Mouse (Mus musculus) forebrain, embryonic 16.5 days (tissue): ENCODE measurements around the gene Ly6g6f. TPM values are rescaled to one million over a fixed set of nuclear protein-coding genes. Genes with fewer than 3 reads are reported as not detected.
"Not testable (repeated sequence)": the region's sequence is repeated elsewhere in the genome, so short reads cannot be mapped to it uniquely, and the experiment has no call there.

Experiments
- ATAC-seq: fragments of 200-750 bp; cut with Nextera tagmentation; 2 replicates; pipeline ENCODE4 v1.8.0; 2017; ENCODE audit warnings: mild to moderate bottlenecking, moderate library complexity
- H3K27ac ChIP-seq: fragments of 300-500 bp; sonication (generic); 2 replicates; pipeline ENCODE4 v1.5.1; 2014; ENCODE audit warnings: low read length, control low read depth
- H3K27me3 ChIP-seq: fragments of 300-500 bp; sonication (generic); replicated peaks from 2 replicates; pipeline ENCODE4 v1.6.1; 2014; ENCODE audit warnings: low read length; ENCODE audit not compliant: control insufficient read depth, insufficient read depth
- H3K36me3 ChIP-seq: fragments of 300-500 bp; sonication (generic); 2 replicates; pipeline ENCODE4 v1.6.1; 2014; ENCODE audit not compliant: control insufficient read depth, insufficient read depth
- H3K4me1 ChIP-seq: fragments of 300-500 bp; sonication (generic); replicated peaks from 2 replicates; pipeline ENCODE4 v1.6.1; 2014; ENCODE audit warnings: low read length; ENCODE audit not compliant: control insufficient read depth, insufficient read depth
- H3K4me2 ChIP-seq: fragments of 300-500 bp; sonication (generic); 2 replicates; pipeline ENCODE4 v1.6.1; 2014; ENCODE audit warnings: mild to moderate bottlenecking, low read length, control low read depth
- H3K4me3 ChIP-seq: fragments of 300-500 bp; sonication (generic); replicated peaks from 2 replicates; pipeline ENCODE4 v1.5.1; 2014; ENCODE audit warnings: mild to moderate bottlenecking, low read length, control low read depth
- H3K9ac ChIP-seq: fragments of 300-500 bp; sonication (generic); replicated peaks from 2 replicates; pipeline ENCODE4 v1.6.1; 2014; ENCODE audit warnings: low read depth, low read length, control low read depth
- H3K9me3 ChIP-seq: fragments of 300-500 bp; sonication (generic); 2 replicates; pipeline ENCODE4 v1.6.1; 2016; ENCODE audit warnings: low read length; ENCODE audit not compliant: control insufficient read depth
- WGBS: fragments of 180-500 bp; shearing (Covaris S2); extraction: QIAGEN DNeasy Blood & Tissue Kit; methylation state at CpG from one replicate; pipeline ENCODE4 v1.1.7; 2014; 5-methylcytosine and 5-hydroxymethylcytosine counted together
- polyA plus RNA-seq: library from polyadenylated mRNA; unstranded; fragments of >200 nt; fragmentation: Nextera tagmentation; extraction: Ambion mirVana; gene quantifications from 2 replicates; pipeline ENCODE4 v1.2.1, GENCODE M21; 2015

Ly6g6f gene
- polyA plus RNA-seq, 1 experiment from 2014 or later, result not detected

DNA sequence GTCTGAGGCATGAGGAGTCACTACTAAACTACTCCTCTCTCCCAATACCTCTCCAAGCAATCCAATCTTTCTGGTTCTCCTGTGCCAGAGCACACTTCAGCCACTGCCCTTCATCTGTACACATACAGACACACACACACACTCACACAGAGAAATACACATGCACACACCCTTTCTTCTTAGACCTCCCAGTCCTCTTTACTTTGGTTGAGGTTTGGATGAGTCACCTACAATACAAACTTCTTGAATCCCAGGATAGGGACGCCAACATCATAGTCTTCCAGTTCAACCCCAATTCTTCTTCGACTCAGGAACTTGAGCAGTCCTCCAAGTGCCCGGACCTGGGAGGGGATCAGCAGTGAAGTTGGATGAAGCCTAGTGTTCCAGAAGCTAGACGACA is 41.6 kb downstream of the Ly6g6f start:
- no peak overlapping the region for H3K4me2 ChIP-seq
- H3K4me3 ChIP-seq, result no peak overlapping the region
- no peaks in the 10 kb centered on the region for H3K36me3 ChIP-seq
- H3K27ac ChIP-seq, result no peak overlapping the region
- peaks cover 8% of the 10 kb centered on the region for H3K4me1 ChIP-seq
- no peaks in the 10 kb centered on the region for H3K27me3 ChIP-seq
- ATAC-seq, result no peak
- no peaks in the 10 kb centered on the region for H3K9me3 ChIP-seq
- 88% methylated on average over 4 of the region's 4 CpGs for WGBS
- no peak overlapping the region for H3K9ac ChIP-seq

DNA sequence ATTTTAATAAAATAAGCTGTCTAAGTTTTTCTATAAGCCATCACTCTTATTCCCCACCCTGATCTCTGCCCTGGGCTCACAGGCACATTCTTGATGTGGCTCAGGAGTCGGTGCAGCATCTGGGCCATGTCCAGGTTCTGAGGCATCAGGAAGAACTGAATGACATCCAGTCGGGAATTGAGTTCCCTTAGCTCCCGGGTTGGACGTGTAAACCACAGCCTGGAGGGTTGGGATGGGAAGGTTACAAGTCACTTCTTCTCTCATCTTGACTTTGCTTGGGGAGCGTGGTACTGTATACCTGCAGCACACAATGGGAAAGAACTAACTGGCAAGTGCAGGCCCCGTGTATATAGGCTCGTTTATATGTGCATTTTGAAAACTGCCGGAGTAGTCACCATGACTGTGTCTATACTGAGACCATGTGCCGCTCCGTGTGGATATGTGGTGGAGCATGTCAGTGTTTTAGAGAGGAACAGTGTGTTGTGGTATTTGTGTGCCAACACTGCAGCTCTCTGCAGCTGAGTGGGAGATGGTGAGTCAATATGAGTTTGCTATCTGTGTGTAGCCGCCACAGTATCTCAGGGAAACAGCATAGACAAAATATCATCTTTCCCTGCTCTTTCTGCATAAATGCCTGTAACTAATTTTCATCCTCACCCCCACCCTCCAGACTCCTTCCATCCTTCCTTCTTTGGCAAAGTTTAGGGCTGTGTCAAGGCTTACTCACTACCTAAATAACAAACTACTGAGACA is 46.1 kb downstream of the Ly6g6f start:
- Histone ChIP-seq H3K9ac (no peak overlapping the region), H3K4me1 (no peaks in the 10 kb centered on the region), H3K36me3 (no peaks in the 10 kb centered on the region), H3K9me3 (no peaks in the 10 kb centered on the region), H3K27ac (no peak overlapping the region), H3K4me3 (no peak overlapping the region), H3K27me3 (no peaks in the 10 kb centered on the region), H3K4me2 (no peak overlapping the region)
- WGBS, result 83% methylated on average over 11 of the region's 11 CpGs
- ATAC-seq, result no peak

DNA sequence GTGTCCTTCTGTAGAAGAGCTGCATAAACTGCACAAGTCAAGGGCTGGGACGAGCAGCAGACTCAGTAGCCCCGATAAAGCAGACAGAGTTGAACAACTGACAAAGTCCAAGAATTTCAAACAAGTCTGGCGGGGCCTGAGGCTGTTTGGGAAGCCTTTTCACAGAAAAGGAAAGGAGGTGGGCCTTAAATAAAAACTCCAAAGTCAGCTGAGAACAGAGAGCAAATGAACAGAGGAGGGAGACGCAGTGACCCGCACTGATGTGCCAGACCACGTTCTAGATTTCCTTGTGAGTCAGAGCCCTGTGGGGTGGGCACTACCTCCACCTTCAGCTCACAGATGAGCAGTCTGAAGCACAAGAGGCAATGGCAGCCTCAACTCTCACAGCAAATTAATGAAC is 50.5 kb downstream of the Ly6g6f start:
- H3K27ac ChIP-seq, result no peak overlapping the region
- no peaks in the 10 kb centered on the region for H3K36me3 ChIP-seq
- no peaks in the 10 kb centered on the region for H3K9me3 ChIP-seq
- no peak overlapping the region for H3K4me3 ChIP-seq
- no peak overlapping the region for H3K4me2 ChIP-seq
- 69% methylated on average over 6 of the region's 6 CpGs for WGBS
- no peaks in the 10 kb centered on the region for H3K27me3 ChIP-seq
- H3K4me1 ChIP-seq, result 0 out of 2 replicates have a peak, but pooled peaks cover under 1% of the 10 kb centered on the region
- ATAC-seq, result no peak
- no peak overlapping the region for H3K9ac ChIP-seq

DNA sequence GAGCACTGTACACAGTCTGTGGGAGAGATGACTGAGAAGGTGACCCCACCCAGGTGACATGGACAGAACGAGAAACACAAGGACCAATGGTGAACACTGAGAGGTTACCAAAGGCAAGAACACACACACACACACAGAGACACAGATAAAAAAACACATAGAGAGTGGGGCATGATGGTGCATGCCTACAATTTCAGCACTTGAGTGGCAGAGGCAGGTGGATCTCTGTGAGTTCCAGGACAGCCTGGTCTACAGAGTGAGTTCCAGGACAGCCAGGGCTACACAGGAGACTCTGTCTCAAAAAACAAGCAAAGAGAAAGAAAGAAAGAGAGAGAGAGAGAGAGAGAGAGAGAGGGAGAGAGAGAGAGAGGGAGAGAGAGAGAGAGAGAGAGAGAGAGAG is 51.7 kb downstream of the Ly6g6f start:
- WGBS, result 63% methylated on average over 1 of the region's 1 CpGs
- H3K9ac ChIP-seq, ATAC-seq, H3K4me3 ChIP-seq, H3K4me1 ChIP-seq, H3K27me3 ChIP-seq, H3K27ac ChIP-seq, H3K9me3 ChIP-seq, H3K36me3 ChIP-seq, H3K4me2 ChIP-seq: not testable (repeated sequence)

DNA sequence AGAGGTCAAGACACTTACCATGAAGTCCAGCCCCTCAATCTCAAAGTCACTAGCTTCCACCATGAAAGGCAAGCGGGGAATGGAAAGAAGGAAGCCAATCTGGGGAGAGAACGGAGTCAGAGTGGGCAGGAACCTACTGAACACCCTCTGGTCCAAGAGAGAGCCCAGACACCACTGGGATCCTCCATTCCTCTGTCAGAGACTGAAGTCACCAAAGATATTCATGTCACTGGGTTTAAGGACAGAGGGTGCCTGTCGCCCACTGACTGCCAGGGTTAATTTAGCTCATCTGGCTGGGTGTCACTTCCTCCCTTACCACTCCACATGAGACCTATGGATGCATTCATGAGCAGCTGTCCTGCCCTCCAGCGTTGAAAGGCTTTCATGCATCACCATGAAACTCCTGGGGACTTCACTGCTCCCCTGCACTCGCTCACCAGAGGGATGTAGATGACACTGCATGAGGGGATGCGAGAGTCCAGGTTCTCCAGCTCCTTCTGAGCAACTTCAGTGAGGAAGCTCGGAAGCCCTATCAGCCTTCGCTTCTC is 53.0 kb downstream of the Ly6g6f start:
- Histone ChIP-seq H3K4me3 (no peak overlapping the region), H3K9ac (no peak overlapping the region), H3K27ac (no peak overlapping the region), H3K9me3 (no peaks in the 10 kb centered on the region), H3K27me3 (no peaks in the 10 kb centered on the region), H3K4me2 (no peak overlapping the region), H3K4me1 (peaks cover 6% of the 10 kb centered on the region), H3K36me3 (no peaks in the 10 kb centered on the region)
- ATAC-seq, result no peak
- WGBS, result 77% methylated on average over 8 of the region's 8 CpGs

DNA sequence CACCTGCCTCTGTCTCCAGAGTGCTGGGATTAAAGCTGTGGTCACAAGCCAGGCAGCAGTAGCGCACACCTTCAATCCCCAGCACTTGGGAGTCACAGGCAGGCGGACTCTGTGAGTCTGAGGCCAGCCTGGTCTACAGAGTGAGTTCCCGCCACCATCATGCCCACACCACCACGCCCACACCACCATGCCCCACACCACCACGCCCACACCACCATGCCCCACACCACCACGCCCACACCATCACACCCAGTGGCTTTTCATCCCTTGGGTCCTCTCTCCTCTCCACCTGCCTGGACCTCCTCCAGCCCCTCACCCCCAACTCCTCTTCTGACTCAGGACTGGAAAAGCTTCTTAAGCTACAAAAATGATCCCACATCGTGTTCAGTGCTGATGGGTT is 53.5 kb downstream of the Ly6g6f start:
- Histone ChIP-seq H3K27me3 (no peaks in the 10 kb centered on the region), H3K4me2 (no peak overlapping the region), H3K27ac (no peak overlapping the region), H3K4me3 (no peak overlapping the region), H3K36me3 (no peaks in the 10 kb centered on the region), H3K9me3 (no peaks in the 10 kb centered on the region), H3K9ac (no peak overlapping the region), H3K4me1 (peaks cover 12% of the 10 kb centered on the region)
- whole genome bisulfite sequencing, result 89% methylated on average over 7 of the region's 7 CpGs
- no peak for ATAC-seq

DNA sequence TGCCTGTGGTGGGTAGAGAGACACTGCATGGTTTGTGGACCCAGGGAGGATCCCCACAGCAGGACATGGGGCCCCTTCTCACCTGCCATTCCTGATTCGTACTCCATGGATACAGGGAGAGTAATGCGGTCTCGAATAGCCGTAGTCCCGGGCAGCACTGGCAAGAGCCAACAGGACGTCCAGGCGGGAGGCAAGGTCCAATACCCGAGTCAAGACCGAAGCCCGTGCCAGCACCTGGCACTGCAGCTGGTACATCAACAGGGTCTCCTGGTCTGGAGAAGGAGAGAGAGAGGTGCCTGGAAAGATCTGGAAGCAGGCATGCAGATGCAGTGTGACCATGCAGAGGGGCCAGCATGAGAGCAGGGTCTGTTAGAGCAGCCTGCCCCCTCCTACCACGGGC is 54.1 kb downstream of the Ly6g6f start:
- Histone ChIP-seq H3K4me1 (peaks cover 16% of the 10 kb centered on the region), H3K27ac (no peak overlapping the region), H3K36me3 (no peaks in the 10 kb centered on the region), H3K4me2 (no peak overlapping the region), H3K27me3 (no peaks in the 10 kb centered on the region), H3K4me3 (no peak overlapping the region), H3K9me3 (no peaks in the 10 kb centered on the region), H3K9ac (no peak overlapping the region)
- WGBS, result 89% methylated on average over 11 of the region's 11 CpGs
- no peak for ATAC-seq

Other genes starting within 250 kb of the Ly6g6f start
- gene Stk19, start 248.7 kb downstream of the Ly6g6f start, polyA plus RNA-seq, result 33.4 and 50.4 TPM in 2 replicates
- gene Dxo, start 248.6 kb downstream of the Ly6g6f start, polyA plus RNA-seq, result 64.8 and 75.6 TPM in 2 replicates
- 65.6 and 67.5 TPM in 2 replicates for gene Skiv2l, start 235.4 kb downstream of the Ly6g6f start, polyA plus RNA-seq
- 87.5 and 97.7 TPM in 2 replicates for gene Nelfe, start 235.2 kb downstream of the Ly6g6f start, polyA plus RNA-seq
- 1.1 and 1.3 TPM in 2 replicates for gene Cfb, start 223.1 kb downstream of the Ly6g6f start, polyA plus RNA-seq
- gene Zbtb12, start 206.1 kb downstream of the Ly6g6f start, polyA plus RNA-seq, result 7.1 and 8.0 TPM in 2 replicates
- 0.29 TPM in 1 of 2 replicates, not detected in the other for gene Gm20547, start 203.6 kb downstream of the Ly6g6f start, polyA plus RNA-seq
- gene C2, start 187.3 kb downstream of the Ly6g6f start, polyA plus RNA-seq, result 1.6 and 1.7 TPM in 2 replicates
- 107 and 121 TPM in 2 replicates for gene Ehmt2, start 187.1 kb downstream of the Ly6g6f start, polyA plus RNA-seq
- gene Slc44a4, start 171.1 kb downstream of the Ly6g6f start, polyA plus RNA-seq, result 0.09 TPM in 1 of 2 replicates, not detected in the other
- 31.8 and 36.8 TPM in 2 replicates for gene Neu1, start 154.4 kb downstream of the Ly6g6f start, polyA plus RNA-seq
- 0.14 TPM in 1 of 2 replicates, not detected in the other for gene Hspa1b, start 126.4 kb downstream of the Ly6g6f start, polyA plus RNA-seq
- gene Gm20481, start 115.7 kb downstream of the Ly6g6f start, polyA plus RNA-seq, result not detected in 2 replicates
- 3.3 and 5.2 TPM in 2 replicates for gene Hspa1a, start 113.5 kb downstream of the Ly6g6f start, polyA plus RNA-seq
- 1.5 and 1.7 TPM in 2 replicates for gene Hspa1l, start 112.9 kb downstream of the Ly6g6f start, polyA plus RNA-seq
- gene Lsm2, start 103.7 kb downstream of the Ly6g6f start, polyA plus RNA-seq, result 119 and 121 TPM in 2 replicates
- 81.7 and 85.2 TPM in 2 replicates for gene Vars, start 84.6 kb downstream of the Ly6g6f start, polyA plus RNA-seq
- gene Vwa7, start 69.0 kb downstream of the Ly6g6f start, polyA plus RNA-seq, result 0.12 and 0.14 TPM in 2 replicates
- 2.2 and 2.7 TPM in 2 replicates for gene Sapcd1, start 57.6 kb downstream of the Ly6g6f start, polyA plus RNA-seq
- 3.1 and 3.4 TPM in 2 replicates for gene Msh5, start 38.9 kb downstream of the Ly6g6f start, polyA plus RNA-seq
- gene Clic1, start 35.6 kb downstream of the Ly6g6f start, polyA plus RNA-seq, result 79.3 and 85.5 TPM in 2 replicates
- 484 and 489 TPM in 2 replicates for gene Ddah2, start 26.6 kb downstream of the Ly6g6f start, polyA plus RNA-seq
- gene Ly6g6c, start 20.2 kb downstream of the Ly6g6f start, polyA plus RNA-seq, result not detected in 2 replicates
- 0.24 TPM in 1 of 2 replicates, not detected in the other for gene Mpig6b, start 19.4 kb downstream of the Ly6g6f start, polyA plus RNA-seq
- gene Ly6g6e, start 8.7 kb downstream of the Ly6g6f start, polyA plus RNA-seq, result 11.8 and 12.3 TPM in 2 replicates
- gene Ly6g6d, start 7.5 kb downstream of the Ly6g6f start, polyA plus RNA-seq, result 1.2 and 1.6 TPM in 2 replicates
- gene Abhd16a, start 3.7 kb upstream of the Ly6g6f start, polyA plus RNA-seq, result 93.1 and 109 TPM in 2 replicates
- not detected in 2 replicates for gene Ly6g5c, start 22.7 kb upstream of the Ly6g6f start, polyA plus RNA-seq
- 0.62 and 1.3 TPM in 2 replicates for gene Ly6g5b, start 29.8 kb upstream of the Ly6g6f start, polyA plus RNA-seq
- gene Gpank1, start 35.8 kb upstream of the Ly6g6f start, polyA plus RNA-seq, result 29.6 and 29.8 TPM in 2 replicates
- 308 and 320 TPM in 2 replicates for gene Csnk2b, start 36.4 kb upstream of the Ly6g6f start, polyA plus RNA-seq
- gene D17H6S53E, start 40.8 kb upstream of the Ly6g6f start, polyA plus RNA-seq, result 6.1 and 8.6 TPM in 2 replicates
- gene Apom, start 46.4 kb upstream of the Ly6g6f start, polyA plus RNA-seq, result 0.56 TPM in 1 of 2 replicates, not detected in the other
- 85.4 and 86.7 TPM in 2 replicates for gene Bag6, start 49.6 kb upstream of the Ly6g6f start, polyA plus RNA-seq
- gene Prrc2a, start 79.3 kb upstream of the Ly6g6f start, polyA plus RNA-seq, result 156 and 195 TPM in 2 replicates
- 5.9 and 8.0 TPM in 2 replicates for gene Aif1, start 90.5 kb upstream of the Ly6g6f start, polyA plus RNA-seq
- gene Lst1, start 102.8 kb upstream of the Ly6g6f start, polyA plus RNA-seq, result 4.5 and 4.9 TPM in 2 replicates
- gene Ltb, start 108.8 kb upstream of the Ly6g6f start, polyA plus RNA-seq, result 0.24 TPM in 1 of 2 replicates, not detected in the other
- not detected in 2 replicates for gene Tnf, start 116.4 kb upstream of the Ly6g6f start, polyA plus RNA-seq
- gene Lta, start 119.7 kb upstream of the Ly6g6f start, polyA plus RNA-seq, result 0.24 and 0.35 TPM in 2 replicates
- gene Gm16181, start 135.2 kb upstream of the Ly6g6f start, polyA plus RNA-seq, result 0.62 TPM in 1 of 2 replicates, not detected in the other
- 46.2 and 64.8 TPM in 2 replicates for gene Atp6v1g2, start 148.1 kb upstream of the Ly6g6f start, polyA plus RNA-seq
- gene Nfkbil1, start 150.2 kb upstream of the Ly6g6f start, polyA plus RNA-seq, result 9.5 and 10.7 TPM in 2 replicates
- gene Ddx39b, start 156.1 kb upstream of the Ly6g6f start, polyA plus RNA-seq, result 466 and 471 TPM in 2 replicates
- 48.1 and 65.7 TPM in 2 replicates for gene H2-D1, start 177.1 kb upstream of the Ly6g6f start, polyA plus RNA-seq
- 0.43 and 0.47 TPM in 2 replicates for gene H2-Q1, start 234.8 kb upstream of the Ly6g6f start, polyA plus RNA-seq